Mouse (Mus musculus) heart, postnatal 0 days (tissue): Measurements from ENCODE around the gene Olfr649.

Experiments
- CTCF ChIP-seq: IDR thresholded peaks from 2 replicates; pipeline ENCODE4 v1.5.1; 2016; ENCODE audit warnings: antibody characterized with exemption, control low read depth, low read depth
- EP300 ChIP-seq: IDR thresholded peaks from 2 replicates; pipeline ENCODE4 v1.6.1; 2016; ENCODE audit warnings: antibody characterized with exemption, low read depth

- TF ChIP-seq CTCF (no peak), EP300 (no peak)
These were observed 26.1 kb downstream of the Olfr649 start for GRCm38 (mm10) chr7:104169634-104170204.
